Mouse (Mus musculus) heart, embryonic 14.5 days (tissue): Measurements from ENCODE around the gene Cstf1. TPM values are rescaled to one million over a fixed set of nuclear protein-coding genes. Genes with fewer than 3 reads are reported as not detected.

Source experiments
- ATAC-seq: fragments of 200-750 bp; cut with Nextera tagmentation; 2 replicates; pipeline ENCODE4 v1.8.0; 2017; ENCODE audit warnings: low read depth, moderate TSS enrichment; ENCODE audit not compliant: insufficient number of reproducible peaks, insufficient read depth, low FRiP score
- H3K27ac ChIP-seq, 2 experiments: fragments of 200-500 bp in 1 of 2; fragments of 300-500 bp in 1 of 2; sonication (generic) in 1 of 2; replicated peaks in 1 of 2; 2 replicates each; pipeline ENCODE4 v1.5.1; 2012 to 2014; ENCODE audit warnings: low read depth in 2 of 2, low read length in 2 of 2, control low read depth in 1 of 2, mild to moderate bottlenecking in 1 of 2, mixed read lengths in 1 of 2; ENCODE audit not compliant: control insufficient read depth in 1 of 2, insufficient read depth in 1 of 2
- H3K27me3 ChIP-seq: fragments of 300-500 bp; sonication (generic); 2 replicates; pipeline ENCODE4 v1.6.1; 2014; ENCODE audit warnings: mild to moderate bottlenecking, low read length, control low read depth; ENCODE audit not compliant: control insufficient read depth, insufficient read depth
- H3K36me3 ChIP-seq: fragments of 300-500 bp; sonication (generic); 2 replicates; pipeline ENCODE4 v1.6.1; 2014; ENCODE audit warnings: mild to moderate bottlenecking, control low read depth, low read length, mixed read lengths; ENCODE audit not compliant: control insufficient read depth, insufficient read depth
- H3K4me1 ChIP-seq, 2 experiments: fragments of 200-500 bp in 1 of 2; fragments of 300-500 bp in 1 of 2; sonication (generic) in 1 of 2; 2 replicates each; pipeline ENCODE4 v1.6.1; 2012 to 2014; ENCODE audit warnings: low read length in 2 of 2, control low read depth in 1 of 2, mixed read lengths in 1 of 2; ENCODE audit not compliant: control insufficient read depth in 2 of 2, insufficient read depth in 2 of 2
- H3K4me2 ChIP-seq: fragments of 300-500 bp; sonication (generic); 2 replicates; pipeline ENCODE4 v1.6.1; 2014; ENCODE audit warnings: mild to moderate bottlenecking, low read length
- H3K4me3 ChIP-seq, 2 experiments: fragments of 200-500 bp in 1 of 2; fragments of 300-500 bp in 1 of 2; sonication (generic) in 1 of 2; 2 replicates each; pipeline ENCODE4 v1.5.1; 2012 to 2014; ENCODE audit warnings: low read length in 2 of 2, mild to moderate bottlenecking in 2 of 2, control low read depth in 1 of 2, low read depth in 1 of 2, moderate library complexity in 1 of 2; ENCODE audit not compliant: control insufficient read depth in 1 of 2, insufficient read depth in 1 of 2
- H3K9ac ChIP-seq: fragments of 300-500 bp; sonication (generic); 2 replicates; pipeline ENCODE4 v1.6.1; 2014; ENCODE audit warnings: mild to moderate bottlenecking, low read length
- H3K9me3 ChIP-seq: fragments of 300-500 bp; sonication (generic); 2 replicates; pipeline ENCODE4 v1.6.1; 2016; ENCODE audit warnings: low read length, control low read depth; ENCODE audit not compliant: control insufficient read depth
- WGBS: fragments of 180-500 bp; shearing (Covaris S2); extraction: QIAGEN DNeasy Blood & Tissue Kit; methylation state at CpG from one replicate; pipeline ENCODE4 v1.1.7; 2014; 5-methylcytosine and 5-hydroxymethylcytosine counted together
- polyA plus RNA-seq: library from polyadenylated mRNA; unstranded; fragments of >200 nt; fragmentation: Nextera tagmentation; extraction: Ambion mirVana; gene quantifications from 2 replicates; pipeline ENCODE4 v1.2.1, GENCODE M21; 2014

The Cstf1 gene
- polyA plus RNA-seq, 1 experiment from 2014 or later, result 30.3 TPM

GRCm38 (mm10) chr2:172394052-172394392, 23.5 kb downstream of the Cstf1 start:
- H3K4me3 ChIP-seq, result no peak overlapping the region
- 54% methylated on average over 2 of the region's 2 CpGs for WGBS
- peaks cover 2 to 4% of the 10 kb centered on the region in 2 experiments; a peak in 2 of 4 replicates for H3K4me1 ChIP-seq
- H3K9me3 ChIP-seq, result no peaks in the 10 kb centered on the region
- no peak overlapping the region for H3K27ac ChIP-seq
- ATAC-seq, result no peak
- H3K27me3 ChIP-seq, result no peaks in the 10 kb centered on the region
- no peaks in the 10 kb centered on the region for H3K36me3 ChIP-seq
- peak overlapping the region; percentile 34; the same call in 1 of the 2 replicates for H3K4me2 ChIP-seq
- no peak overlapping the region for H3K9ac ChIP-seq

GRCm38 (mm10) chr2:172394671-172395070, 24.2 kb downstream of the Cstf1 start:
- peaks cover 2 to 4% of the 10 kb centered on the region in 2 experiments; a peak in 2 of 4 replicates for H3K4me1 ChIP-seq
- no peaks in the 10 kb centered on the region for H3K27me3 ChIP-seq
- H3K36me3 ChIP-seq, result no peaks in the 10 kb centered on the region
- H3K4me2 ChIP-seq, result no peak overlapping the region
- no peak overlapping the region for H3K27ac ChIP-seq
- WGBS, result 71% methylated on average over 4 of the region's 4 CpGs
- ATAC-seq, result no peak
- no peak overlapping the region for H3K4me3 ChIP-seq
- no peaks in the 10 kb centered on the region for H3K9me3 ChIP-seq
- H3K9ac ChIP-seq, result no peak overlapping the region

GRCm38 (mm10) chr2:172395961-172396360, 25.5 kb downstream of the Cstf1 start:
- 40% methylated on average over 9 of the region's 9 CpGs for WGBS
- H3K9ac ChIP-seq, result no peak overlapping the region
- H3K27ac ChIP-seq, result no peak overlapping the region
- H3K27me3 ChIP-seq, result no peaks in the 10 kb centered on the region
- H3K9me3 ChIP-seq, result no peaks in the 10 kb centered on the region
- no peak for ATAC-seq
- no peak overlapping the region for H3K4me3 ChIP-seq
- peaks cover 2 to 4% of the 10 kb centered on the region in 2 experiments; a peak in 2 of 4 replicates for H3K4me1 ChIP-seq
- H3K36me3 ChIP-seq, result no peaks in the 10 kb centered on the region
- H3K4me2 ChIP-seq, result no peak overlapping the region

- WGBS, result 26% methylated on average over 9 of the region's 9 CpGs
These were observed 29.4 kb downstream of the Cstf1 start for GRCm38 (mm10) chr2:172399901-172400300.

GRCm38 (mm10) chr2:172401116-172401825, 30.8 kb downstream of the Cstf1 start:
- 65% methylated on average over 13 of the region's 13 CpGs for WGBS

More at GRCm38 (mm10) chr2:172399901-172400300, 29.4 kb downstream of the Cstf1 start:
- Histone ChIP-seq H3K36me3 (no peaks in the 10 kb centered on the region), H3K4me2 (no peak overlapping the region), H3K9ac (no peak overlapping the region), H3K4me3 (no peak overlapping the region), H3K27ac (no peak overlapping the region), H3K4me1 (no peaks in the 10 kb centered on the region; a peak in 1 of 4 replicates), H3K9me3 (no peaks in the 10 kb centered on the region), H3K27me3 (0 out of 2 replicates have a peak, but pooled peaks cover 3% of the 10 kb centered on the region)
- no peak for ATAC-seq

GRCm38 (mm10) chr2:172404239-172404638, 33.8 kb downstream of the Cstf1 start:
- no peak overlapping the region for H3K4me2 ChIP-seq
- no peak overlapping the region for H3K4me3 ChIP-seq
- no peaks in the 10 kb centered on the region; a peak in 1 of 4 replicates for H3K4me1 ChIP-seq
- no peak for ATAC-seq
- H3K36me3 ChIP-seq, result no peaks in the 10 kb centered on the region
- WGBS, result 60% methylated on average over 7 of the region's 7 CpGs
- no peaks in the 10 kb centered on the region for H3K9me3 ChIP-seq
- H3K27me3 ChIP-seq, result 0 out of 2 replicates have a peak, but pooled peaks cover 3% of the 10 kb centered on the region
- no peak overlapping the region for H3K9ac ChIP-seq
- H3K27ac ChIP-seq, result no peak overlapping the region

More at GRCm38 (mm10) chr2:172401116-172401825, 30.8 kb downstream of the Cstf1 start:
- Histone ChIP-seq H3K27me3 (0 out of 2 replicates have a peak, but pooled peaks cover 3% of the 10 kb centered on the region), H3K4me1 (no peaks in the 10 kb centered on the region; a peak in 1 of 4 replicates), H3K27ac (peak overlapping the region; percentile 21 to 43; a peak in 2 of 4 replicates), H3K9ac (no peak overlapping the region), H3K9me3 (no peaks in the 10 kb centered on the region), H3K36me3 (no peaks in the 10 kb centered on the region), H3K4me3 (no peak overlapping the region), H3K4me2 (no peak overlapping the region)
- ATAC-seq, result no peak

- H3K27ac ChIP-seq, result no peak overlapping the region
- 53% methylated on average over 3 of the region's 3 CpGs for WGBS
- H3K27me3 ChIP-seq, result 0 out of 2 replicates have a peak, but pooled peaks cover 3% of the 10 kb centered on the region
- no peaks in the 10 kb centered on the region for H3K9me3 ChIP-seq
- no peaks in the 10 kb centered on the region for H3K36me3 ChIP-seq
- no peak overlapping the region for H3K9ac ChIP-seq
- no peak overlapping the region for H3K4me3 ChIP-seq
- H3K4me1 ChIP-seq, result no peaks in the 10 kb centered on the region; a peak in 1 of 4 replicates
- H3K4me2 ChIP-seq, result no peak overlapping the region
- ATAC-seq, result no peak
These were observed 34.5 kb downstream of the Cstf1 start for GRCm38 (mm10) chr2:172405011-172405410.
